Mouse (Mus musculus) lung, postnatal 0 days (tissue): Measurements from ENCODE around the gene Ccdc3.

Experiments
- CTCF ChIP-seq: IDR thresholded peaks from 2 replicates; pipeline ENCODE4 v1.5.1; 2016; ENCODE audit warnings: antibody characterized with exemption, mild to moderate bottlenecking
- EP300 ChIP-seq: IDR thresholded peaks from 2 replicates; pipeline ENCODE4 v1.6.1; 2016; ENCODE audit warnings: antibody characterized with exemption, mild to moderate bottlenecking, control low read depth

DNA sequence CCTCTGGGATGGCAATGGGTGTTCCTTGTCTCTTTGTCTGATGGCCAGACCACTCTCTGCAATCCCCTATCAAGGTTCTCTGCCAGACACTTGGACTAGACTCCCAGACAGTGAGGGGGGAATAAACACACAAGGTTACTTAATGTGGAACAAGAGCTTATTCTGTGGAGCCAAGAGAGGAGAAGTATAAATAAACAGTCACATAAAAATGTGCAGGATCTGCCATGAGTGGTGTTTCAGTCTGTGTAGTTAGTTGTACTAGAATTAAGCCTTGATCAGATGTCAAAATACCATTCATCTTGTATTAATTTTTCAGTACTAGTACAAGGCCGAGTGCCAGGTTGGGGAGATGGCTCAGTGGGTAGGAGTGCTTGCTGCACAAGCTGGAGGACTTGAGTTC, 34.7 kb upstream of the Ccdc3 start:
- TF ChIP-seq CTCF (no peak), EP300 (no peak)
